Mouse (Mus musculus) kidney, postnatal 25 days (tissue): Measurements from ENCODE around the gene Gm9048.
"Not testable (repeated sequence)": the region's sequence is repeated elsewhere in the genome, so short reads cannot be mapped to it uniquely, and the experiment has no call there.

Experiments used
- DNase-seq, 2 experiments: peaks; one replicate each; pipeline ENCODE4 v3.0.0; 2021; ENCODE audit warnings: mixed read lengths in 2 of 2

Gene Gm9048

GRCm38 (mm10) chr10:118348579-118348978 is at the start of gene Gm9048:
Gm9048 (minus strand) TSS chr10:118348679.
- DNase-seq, result not testable (repeated sequence)

DNA sequence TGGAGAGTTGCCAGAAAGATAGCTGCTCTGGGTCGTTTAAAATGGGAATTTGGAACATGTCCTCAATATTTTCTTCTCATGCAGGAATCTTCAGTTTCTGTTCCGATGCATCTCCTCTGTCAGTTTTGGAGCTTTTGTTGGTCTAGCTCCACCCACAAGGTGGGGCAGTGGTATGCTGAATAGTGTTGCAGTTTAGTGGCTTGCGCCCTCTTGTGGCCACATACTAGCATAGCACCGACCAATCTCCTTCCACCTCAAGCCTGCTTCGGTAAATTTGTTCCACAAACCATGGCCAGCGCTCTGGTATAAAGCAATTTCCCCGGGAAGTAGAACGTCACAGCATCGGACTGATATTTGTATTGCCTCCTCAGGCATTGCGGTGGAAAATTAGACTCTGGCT is 22.0 kb upstream of the Gm9048 start:
- peak; percentile 73 to 82 for DNase-seq

- no peak for DNase-seq
Observed at GRCm38 (mm10) chr10:118369518-118369917, 21.0 kb upstream of the Gm9048 start.

- not testable (repeated sequence) for DNase-seq
Observed at GRCm38 (mm10) chr10:118354005-118354404, 5.5 kb upstream of the Gm9048 start, which contains the start of gene Gm9049. Gm9049 (minus strand) TSS chr10:118354105.

DNA sequence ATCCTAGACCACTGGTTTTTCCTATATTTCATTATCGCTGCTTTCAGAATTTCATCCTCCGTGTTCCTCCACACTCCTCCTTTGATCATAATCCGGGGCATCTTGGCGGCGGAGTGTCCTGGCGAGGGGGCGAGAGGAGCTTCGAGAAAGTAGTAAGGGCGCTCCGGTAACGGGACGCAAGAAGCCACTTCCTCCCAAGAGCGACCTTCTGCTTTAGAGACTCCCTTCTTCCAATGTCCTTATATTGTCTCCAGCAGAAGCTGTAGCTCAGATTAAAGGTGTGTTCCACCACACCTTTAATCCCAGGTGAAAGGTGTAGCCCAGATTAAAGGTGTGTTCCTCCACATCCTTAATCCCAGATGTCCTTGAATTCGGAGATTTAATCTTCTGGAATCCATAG is 5.3 kb downstream of the Gm9048 start, which contains the start of gene Gm9046:
Gene Gm9046 (minus strand): TSS at position 101 of the 400 bp plus-strand sequence.
- not testable (repeated sequence) for DNase-seq

DNA sequence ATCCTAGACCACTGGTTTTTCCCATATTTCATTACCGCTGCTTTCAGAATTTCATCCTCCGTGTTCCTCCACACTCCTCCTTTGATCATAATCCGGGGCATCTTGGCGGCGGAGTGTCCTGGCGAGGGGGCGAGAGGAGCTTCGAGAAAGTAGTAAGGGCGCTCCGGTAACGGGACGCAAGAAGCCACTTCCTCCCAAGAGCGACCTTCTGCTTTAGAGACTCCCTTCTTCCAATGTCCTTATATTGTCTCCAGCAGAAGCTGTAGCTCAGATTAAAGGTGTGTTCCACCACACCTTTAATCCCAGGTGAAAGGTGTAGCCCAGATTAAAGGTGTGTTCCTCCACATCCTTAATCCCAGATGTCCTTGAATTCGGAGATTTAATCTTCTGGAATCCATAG is 10.7 kb downstream of the Gm9048 start, which contains the start of gene Gm9045:
Gene Gm9045 (minus strand): TSS at position 101 of the 400 bp plus-strand sequence.
- DNase-seq, result not testable (repeated sequence)

GRCm38 (mm10) chr10:118332308-118332707 is 16.2 kb downstream of the Gm9048 start, which contains the start of gene Gm9044:
Gm9044 (minus strand) TSS chr10:118332408.
- not testable (repeated sequence) for DNase-seq

DNA sequence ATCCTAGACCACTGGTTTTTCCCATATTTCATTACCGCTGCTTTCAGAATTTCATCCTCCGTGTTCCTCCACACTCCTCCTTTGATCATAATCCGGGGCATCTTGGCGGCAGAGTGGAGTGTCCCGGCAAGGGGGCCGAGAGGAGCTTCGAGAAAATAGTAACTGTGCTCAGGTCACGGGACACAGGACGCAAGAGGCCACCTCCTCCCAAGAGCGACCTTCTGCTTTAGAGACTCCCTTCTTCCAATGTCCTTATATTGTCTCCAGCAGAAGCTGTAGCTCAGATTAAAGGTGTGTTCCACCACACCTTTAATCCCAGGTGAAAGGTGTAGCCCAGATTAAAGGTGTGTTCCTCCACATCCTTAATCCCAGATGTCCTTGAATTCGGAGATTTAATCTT is 21.6 kb downstream of the Gm9048 start, which contains the start of gene Gm9040:
Gene Gm9040 (minus strand): TSS at position 101 of the 400 bp plus-strand sequence.
- DNase-seq, result not testable (repeated sequence)

- no peak for DNase-seq
Observed at GRCm38 (mm10) chr10:118319024-118319423, 29.5 kb downstream of the Gm9048 start.

DNA sequence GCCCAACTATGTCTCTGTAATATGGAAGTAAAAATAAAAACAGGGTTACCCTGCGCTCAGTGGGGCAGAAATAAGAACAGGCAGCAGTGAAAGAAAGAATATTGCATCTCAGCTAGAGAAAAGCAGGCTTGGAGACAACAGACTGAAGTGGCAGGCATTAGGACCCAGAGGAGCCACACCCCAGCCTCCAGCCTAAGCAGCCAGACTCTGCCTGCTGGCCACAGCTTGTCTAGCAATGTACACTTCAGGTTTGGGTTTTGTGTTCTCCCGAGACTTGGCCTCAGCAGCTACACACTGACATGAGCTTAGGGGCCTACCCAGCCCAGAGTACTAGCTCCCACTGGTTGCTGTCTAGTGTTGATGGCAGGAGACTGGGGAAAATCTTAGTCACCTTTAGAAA is 46.3 kb downstream of the Gm9048 start:
- DNase-seq, result not testable (repeated sequence)
